Mouse (Mus musculus) mesoderm, embryonic 11.5 days (tissue): ENCODE measurements around the gene Sppl2b.

Source experiments
- DNase-seq: peaks from one replicate; pipeline ENCODE4 v3.0.0-alpha.2; 2012; ENCODE audit warnings: low read depth, low spot score

Gene Sppl2b

DNA sequence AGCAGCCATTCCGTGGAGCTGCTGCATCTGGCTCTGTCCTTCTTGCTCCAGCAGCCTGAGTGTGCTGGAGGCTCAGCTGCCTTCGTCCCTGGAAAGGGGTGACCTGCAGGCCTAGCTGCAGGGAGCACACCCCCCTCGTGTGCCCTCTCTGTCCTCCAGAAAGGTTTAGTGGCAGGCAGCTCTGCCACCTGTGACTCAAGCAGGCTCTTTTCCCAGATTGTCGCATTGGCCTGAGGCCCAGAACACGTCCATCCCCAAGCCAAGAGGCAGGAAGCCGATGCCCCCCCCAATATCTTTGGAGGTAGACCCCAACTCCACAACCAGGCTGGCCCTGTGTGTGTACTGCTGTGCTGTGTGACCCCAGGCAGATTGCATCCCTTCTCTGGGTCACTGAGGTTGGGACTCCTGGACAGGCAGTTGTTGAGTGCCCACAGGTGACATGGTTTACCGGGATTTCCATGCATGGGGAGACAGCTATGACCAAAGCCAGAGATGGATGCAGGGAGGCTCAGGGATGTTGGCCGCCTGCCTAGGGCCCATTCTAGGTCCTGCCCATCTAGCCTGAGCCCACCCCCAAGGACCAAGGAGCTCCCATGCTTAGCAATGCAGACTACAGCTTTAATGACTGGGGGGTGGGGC, 9.9 kb upstream of the Sppl2b start:
- no peak for DNase-seq

DNA sequence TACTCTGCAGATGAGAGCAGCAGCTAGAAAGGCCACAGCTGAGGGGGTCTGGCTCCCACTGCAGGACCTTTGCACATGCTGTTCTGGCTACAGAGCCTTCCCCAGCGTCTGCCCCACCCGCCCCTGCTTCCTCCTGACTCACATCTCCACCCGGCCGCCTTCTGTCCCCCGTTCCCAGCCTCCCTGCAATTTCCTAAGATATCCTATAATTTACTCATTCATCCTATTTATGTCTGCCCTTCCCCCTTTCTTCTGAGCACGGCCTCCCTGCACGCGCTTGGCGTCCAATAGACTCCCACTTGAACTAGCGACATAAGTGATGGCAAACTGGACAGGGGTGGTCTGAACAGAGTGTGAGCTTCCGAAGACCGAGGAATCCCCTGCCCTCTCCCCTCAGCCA, 9.3 kb upstream of the Sppl2b start:
- no peak for DNase-seq

GRCm38 (mm10) chr10:80848571-80848970, 6.5 kb upstream of the Sppl2b start:
- DNase-seq = peak; percentile 30

GRCm38 (mm10) chr10:80855749-80856073, 636 bp downstream of the Sppl2b start:
- DNase-seq = no peak

GRCm38 (mm10) chr10:80856267-80856666, 1.2 kb downstream of the Sppl2b start:
- DNase-seq = peak; percentile 43

DNA sequence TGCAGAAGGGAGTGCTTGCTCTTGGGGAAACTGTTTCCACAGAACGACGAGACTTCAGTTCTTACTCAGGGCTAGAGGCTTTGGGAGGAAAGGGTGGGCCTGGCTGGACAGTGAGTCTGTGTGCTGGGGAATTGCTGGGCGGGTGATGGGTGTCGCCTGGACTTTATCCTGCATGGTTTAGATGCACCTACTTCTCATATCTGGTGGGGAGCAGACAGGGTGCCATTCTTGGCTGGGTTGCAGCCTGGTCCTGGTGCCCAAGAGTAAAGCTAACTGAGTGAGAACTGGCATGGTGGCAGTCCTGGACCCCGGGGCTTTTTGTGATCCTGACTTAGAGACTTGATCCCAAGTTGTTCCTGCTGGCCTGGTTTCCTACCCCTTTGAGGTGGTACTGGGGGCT, 1.8 kb downstream of the Sppl2b start:
- no peak for DNase-seq

GRCm38 (mm10) chr10:80857386-80857785, 2.3 kb downstream of the Sppl2b start:
- no peak for DNase-seq

- DNase-seq = no peak
Observed at GRCm38 (mm10) chr10:80857848-80858247, 2.8 kb downstream of the Sppl2b start.

DNA sequence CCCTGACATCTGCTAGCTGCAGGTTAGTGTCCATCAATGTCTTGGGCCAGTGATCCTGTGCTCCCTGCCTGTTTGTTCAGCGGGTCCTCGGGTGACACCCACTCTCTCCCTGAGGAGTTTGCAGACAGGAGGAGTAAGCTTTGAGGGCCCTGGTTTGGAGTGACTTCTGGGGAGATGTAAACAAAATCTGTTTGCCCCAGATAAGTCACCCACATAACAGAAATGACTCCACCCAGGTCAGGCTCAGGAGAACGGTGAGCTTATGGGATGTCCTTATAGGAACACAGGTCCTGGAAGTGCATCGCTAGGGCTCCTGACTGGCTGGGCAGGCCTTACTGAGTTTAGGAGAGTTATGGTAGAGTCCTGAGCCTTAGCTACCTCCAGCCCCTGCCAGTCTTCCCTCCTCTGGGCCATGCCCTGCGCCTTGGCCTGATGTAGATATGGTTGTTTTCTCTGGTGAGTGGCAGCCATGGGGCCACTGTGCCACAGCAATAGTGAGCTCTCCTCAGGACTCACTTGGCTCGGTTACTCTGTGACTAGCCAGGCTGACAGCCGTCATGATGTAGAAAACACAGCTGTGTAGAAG, 3.4 kb downstream of the Sppl2b start:
- DNase-seq = no peak

DNA sequence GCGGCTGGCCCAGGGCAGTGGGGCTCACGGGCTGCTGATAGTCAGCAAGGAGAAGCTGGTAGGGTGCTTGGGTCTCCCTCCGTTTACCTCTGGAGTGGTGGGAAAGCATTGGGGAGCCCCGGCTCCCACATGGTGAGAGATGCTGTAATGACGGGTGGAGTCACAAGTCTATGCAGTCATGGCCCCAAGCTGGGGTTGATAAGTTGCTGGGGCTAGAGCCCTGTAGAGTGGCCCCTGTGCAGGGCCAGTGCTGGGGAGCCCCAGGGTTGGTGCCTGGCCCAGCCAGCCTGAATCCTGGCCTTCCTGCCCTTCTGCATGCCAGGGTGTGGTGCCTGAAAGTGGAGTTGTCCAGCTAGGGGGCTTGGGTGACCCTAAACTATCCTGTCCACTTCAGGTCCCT, 7.2 kb downstream of the Sppl2b start:
- DNase-seq = no peak

DNA sequence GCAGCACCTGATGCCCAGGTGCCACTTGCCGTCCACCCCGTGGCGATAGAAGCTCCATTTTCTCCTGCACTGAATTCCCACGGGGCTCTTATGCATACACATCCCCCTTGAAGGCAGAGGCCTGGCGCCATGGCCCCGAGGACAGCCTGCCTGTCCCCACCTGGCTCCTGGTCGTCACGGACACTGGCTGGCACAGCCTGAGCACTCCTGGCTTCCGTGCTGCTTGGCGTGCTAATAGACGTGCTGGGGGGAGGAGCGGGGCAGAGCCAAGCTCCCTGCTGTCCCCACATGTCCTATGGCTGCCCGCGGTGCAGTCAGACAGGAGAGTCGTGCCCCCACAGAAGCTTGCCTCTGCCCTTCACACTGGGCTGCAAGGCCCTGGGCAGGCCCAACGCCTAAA, 9.4 kb downstream of the Sppl2b start:
- DNase-seq = no peak

- no peak for DNase-seq
Observed at GRCm38 (mm10) chr10:80870993-80871392, 15.9 kb downstream of the Sppl2b start.

DNA sequence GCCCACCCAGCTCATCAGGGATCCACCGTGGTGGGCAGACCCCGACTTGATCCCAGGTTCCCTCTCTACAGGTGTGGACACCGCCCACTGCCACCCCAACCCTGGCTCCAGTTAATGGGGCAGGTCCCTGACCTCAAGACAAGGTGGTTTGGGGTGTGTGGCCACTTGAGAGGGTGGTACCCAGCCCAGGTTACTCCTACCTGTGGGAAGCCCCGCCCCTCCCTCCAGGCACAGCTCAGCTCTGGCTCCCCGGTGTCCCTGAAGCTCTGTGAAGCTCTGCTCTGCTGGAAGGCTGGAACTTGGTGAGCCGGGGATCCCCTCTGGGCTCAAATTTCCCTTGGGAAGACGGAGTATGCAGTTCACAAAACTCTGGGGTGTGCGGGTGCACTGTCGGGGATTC, 16.5 kb downstream of the Sppl2b start, which contains the start of gene Tmprss9:
Gene Tmprss9, plus strand, starts transcription at position 268 of the 400 bp plus-strand sequence.
- DNase-seq = no peak

GRCm38 (mm10) chr10:80874035-80874434, 19.0 kb downstream of the Sppl2b start:
- DNase-seq = no peak

- DNase-seq = peak; percentile 67
Observed at GRCm38 (mm10) chr10:80876028-80876427, 21.0 kb downstream of the Sppl2b start.

- DNase-seq = no peak
Observed at GRCm38 (mm10) chr10:80876594-80876993, 21.5 kb downstream of the Sppl2b start.

DNA sequence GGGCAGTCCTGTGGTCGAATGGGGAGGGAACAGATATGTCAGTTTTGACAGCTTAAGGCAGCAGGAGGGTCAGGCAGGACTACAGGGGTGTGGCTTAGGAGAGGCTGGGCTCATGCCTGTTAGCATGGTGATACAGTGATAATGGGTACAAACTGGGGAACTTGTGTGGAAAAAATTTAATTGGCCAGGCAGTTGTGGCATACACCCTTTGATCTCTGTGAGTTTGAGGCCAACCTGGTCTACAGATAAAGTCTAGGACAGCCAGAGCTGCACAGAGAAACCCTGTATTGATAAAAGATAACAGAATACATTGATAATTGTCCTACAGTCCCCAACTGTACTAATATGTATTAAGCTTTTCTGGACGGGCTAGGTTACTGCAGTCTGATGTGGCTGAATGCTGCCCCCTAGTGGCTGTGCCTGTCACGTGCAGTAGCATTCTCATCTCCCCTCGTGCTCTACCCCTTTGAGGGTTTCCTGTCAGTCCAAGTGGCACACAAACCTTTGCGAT, 25.1 kb downstream of the Sppl2b start:
- DNase-seq = peak; percentile 77

DNA sequence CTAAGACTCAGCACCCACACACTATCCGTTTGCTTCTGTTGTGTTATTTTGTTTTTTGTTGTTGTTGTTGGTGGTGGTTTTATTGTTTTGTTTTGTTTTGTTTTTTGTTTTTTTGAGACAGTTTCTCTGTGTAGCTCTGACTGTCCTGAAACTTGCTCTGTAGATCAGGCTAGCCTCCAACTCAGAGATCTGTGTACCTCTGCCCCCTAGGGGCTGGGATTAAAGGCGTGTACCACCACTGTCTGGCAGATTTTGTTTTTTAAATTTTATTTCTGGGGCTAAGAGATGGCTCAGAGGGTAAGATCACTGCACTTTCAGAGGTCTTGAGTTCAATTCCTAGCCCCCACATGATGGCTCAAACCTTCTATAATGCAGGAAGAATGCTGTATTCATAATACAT, 25.8 kb downstream of the Sppl2b start:
- DNase-seq = no peak

- DNase-seq = peak; percentile 68
Observed at GRCm38 (mm10) chr10:80881301-80881700, 26.2 kb downstream of the Sppl2b start.

GRCm38 (mm10) chr10:80887181-80887580, 32.1 kb downstream of the Sppl2b start:
- DNase-seq = no peak

- no peak for DNase-seq
Observed at GRCm38 (mm10) chr10:80895100-80895499, 40.0 kb downstream of the Sppl2b start.

DNA sequence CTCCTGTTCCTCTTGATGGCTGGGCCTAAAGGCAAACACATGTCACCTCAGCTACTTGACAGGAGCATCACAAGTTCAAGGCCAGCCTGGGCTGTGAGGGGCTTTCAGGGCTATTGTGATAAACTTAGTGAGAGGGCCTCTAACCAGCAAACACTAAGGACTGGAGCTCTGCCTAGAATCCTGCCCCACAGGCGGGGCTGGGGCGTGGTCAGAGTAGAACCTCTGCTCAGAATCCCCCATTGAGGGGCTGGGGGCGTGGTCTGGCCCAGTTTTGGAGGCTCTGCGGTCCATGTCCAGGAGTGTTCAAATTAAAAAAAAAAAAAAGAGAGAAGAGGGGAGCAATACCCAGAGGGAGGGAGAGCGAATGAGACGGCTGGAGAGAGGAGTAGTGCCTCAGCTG, 40.6 kb downstream of the Sppl2b start:
- DNase-seq = no peak
